In genomic region chr6:30174461-30175224, GRCm38 (mm10) we compare ENCODE assay signal across 8 mouse cellular contexts.
DNase-seq lines count a peak whose midpoint lies in the region; ATAC-seq and TF ChIP-seq lines count a peak whose summit lies in the region.

No protein-coding gene starts in this region.

- TF ChIP-seq EP300 in MEL (IDR thresholded peaks at IDR 0.05; ENCODE audit: low read depth in 1 of 2, low read length in 2 of 2) = no peak

- H3K27me3 ChIP-seq in heart, embryonic 16.5 days (ENCODE audit: control insufficient read depth, insufficient read depth, low read length) = peaks cover 95% of the 10 kb centered on the region
- no peaks in the 10 kb centered on the region for H3K27me3 ChIP-seq in MEL (ENCODE audit: control insufficient read depth in 1 of 2, insufficient read depth in 2 of 2, low read length in 2 of 2)
- H3K27me3 ChIP-seq in forebrain, postnatal 0 days (ENCODE audit: insufficient read depth, low read length) = peaks cover 79% of the 10 kb centered on the region
- peaks cover 100% of the 10 kb centered on the region for H3K27me3 ChIP-seq in midbrain, embryonic 10.5 days (ENCODE audit: low read depth, poor library complexity, severe bottlenecking)

- TF ChIP-seq RAD21 in MEL (IDR thresholded peaks at IDR 0.05; ENCODE audit: low read depth, low read length) = no peak

- peaks cover 34% of the 10 kb centered on the region for H3K4me1 ChIP-seq in heart, embryonic 16.5 days (ENCODE audit: control insufficient read depth, insufficient read depth, low read length)
- H3K4me1 ChIP-seq in MEL (ENCODE audit: control insufficient read depth in 1 of 2, insufficient read depth in 2 of 2, low read length in 2 of 2) = peaks cover 0 to 6% of the 10 kb centered on the region in 2 experiments; a peak in 2 of 4 replicates
- no peaks in the 10 kb centered on the region for H3K4me1 ChIP-seq in forebrain, postnatal 0 days (ENCODE audit: insufficient read depth)
- peaks cover 65% of the 10 kb centered on the region for H3K4me1 ChIP-seq in midbrain, embryonic 10.5 days

- TF ChIP-seq POLR2A in MEL (IDR thresholded peaks at IDR 0.05; ENCODE audit: control insufficient read depth in 1 of 2, insufficient read depth in 1 of 2, low read depth in 1 of 2, low read length in 2 of 2, poor library complexity in 1 of 2) = no peak; a peak in 1 of 4 replicates

- intact Hi-C loops in heart, postnatal 10 days (cut with DNase I) = no loop called here

- no peaks in the 10 kb centered on the region; the same call in 1 of the 2 replicates for H3K79me2 ChIP-seq in MEL (ENCODE audit: control insufficient read depth, insufficient read depth, low read length, poor library complexity)

- under 1% methylated on average over 32 of the region's 33 CpGs for whole genome bisulfite sequencing in heart, embryonic 16.5 days
- WGBS in forebrain, postnatal 0 days = 2% methylated on average over 32 of the region's 33 CpGs
- WGBS in midbrain, embryonic 10.5 days = under 1% methylated on average over 33 of the region's 33 CpGs

- ATAC-seq in heart, embryonic 16.5 days (replicated peaks; ENCODE audit: extremely low read depth, insufficient read depth, low FRiP score) = no peak
- no peak for ATAC-seq in forebrain, postnatal 0 days
- no peak for ATAC-seq in inflammation-experienced regulatory T-cells, adult 6 months
- no peak for ATAC-seq in megakaryocyte-erythroid progenitor cell, adult 5-6 weeks (replicated peaks; ENCODE audit: low FRiP score, low TSS enrichment, poor library complexity, severe bottlenecking)

- H3K27ac ChIP-seq in heart, embryonic 16.5 days (ENCODE audit: low read length) = no peak overlapping the region
- no peak overlapping the region for H3K27ac ChIP-seq in MEL (ENCODE audit: control insufficient read depth, low read depth, low read length)
- H3K27ac ChIP-seq in forebrain, postnatal 0 days (ENCODE audit: low read depth, low read length) = no peak overlapping the region
- peak overlapping the region; percentile 64; the same call in 1 of the 2 replicates for H3K27ac ChIP-seq in midbrain, embryonic 10.5 days (replicated peaks)

- no peak overlapping the region for H3K9ac ChIP-seq in heart, embryonic 16.5 days (ENCODE audit: low read length)
- H3K9ac ChIP-seq in MEL (ENCODE audit: control insufficient read depth, low read depth, low read length, poor library complexity, severe bottlenecking) = peak overlapping the region; percentile 49
- H3K9ac ChIP-seq in forebrain, postnatal 0 days = no peak overlapping the region

- no peak for TF ChIP-seq CTCF in MEL (IDR thresholded peaks at IDR 0.05 in 2 of 3, conservative IDR thresholded peaks at IDR 0.05 in 1 of 3; ENCODE audit: control insufficient read depth in 1 of 3, insufficient read depth in 1 of 3, low read depth in 2 of 3, low read length in 3 of 3, poor library complexity in 1 of 3, severe bottlenecking in 1 of 3)
- no peak for TF ChIP-seq CTCF in forebrain, postnatal 0 days (IDR thresholded peaks at IDR 0.05; ENCODE audit: low read depth)

- peak overlapping the region; percentile 49 for H3K4me3 ChIP-seq in heart, embryonic 16.5 days (ENCODE audit: low read length)
- peak overlapping the region; percentile 61 to 96 for H3K4me3 ChIP-seq in MEL (ENCODE audit: control insufficient read depth in 1 of 2, insufficient read depth in 1 of 2, low read depth in 2 of 2, low read length in 2 of 2)
- peak overlapping the region; percentile 20 for H3K4me3 ChIP-seq in forebrain, postnatal 0 days (ENCODE audit: low read depth, low read length)
- peak overlapping the region; percentile 45 for H3K4me3 ChIP-seq in midbrain, embryonic 10.5 days

- peak overlapping the region; percentile 58 for H3K4me2 ChIP-seq in heart, embryonic 16.5 days (ENCODE audit: low read depth, low read length)
- H3K4me2 ChIP-seq in forebrain, postnatal 0 days (ENCODE audit: low read depth) = peak overlapping the region; percentile 30; the same call in 1 of the 2 replicates

- no peaks in the 10 kb centered on the region for H3K9me3 ChIP-seq in heart, embryonic 16.5 days (replicated peaks; ENCODE audit: control insufficient read depth, low read length)
- no peaks in the 10 kb centered on the region for H3K9me3 ChIP-seq in MEL (replicated peaks; ENCODE audit: insufficient read depth, low read length)
- H3K9me3 ChIP-seq in forebrain, postnatal 0 days (ENCODE audit: low read length) = peaks cover 5% of the 10 kb centered on the region; the same call in 1 of the 2 replicates
- no peaks in the 10 kb centered on the region for H3K9me3 ChIP-seq in midbrain, embryonic 10.5 days (replicated peaks)

- no peak for DNase-seq in heart, postnatal 10 days
- no peak for DNase-seq in MEL (ENCODE audit: low read depth, low spot score)
- DNase-seq in forebrain, postnatal 0 days = peak; percentile 10
- peak; percentile 61 for DNase-seq in midbrain, embryonic 10.5 days (ENCODE audit: low spot score)
- peak; percentile 16 to 32 for DNase-seq in thymus, postnatal 36 days

- no peaks in the 10 kb centered on the region for H3K36me3 ChIP-seq in heart, embryonic 16.5 days (ENCODE audit: control insufficient read depth, insufficient read depth)
- no peaks in the 10 kb centered on the region for H3K36me3 ChIP-seq in MEL (ENCODE audit: control insufficient read depth in 1 of 2, insufficient read depth in 2 of 2, low read length in 2 of 2)
- no peaks in the 10 kb centered on the region for H3K36me3 ChIP-seq in forebrain, postnatal 0 days (ENCODE audit: insufficient read depth)
- no peaks in the 10 kb centered on the region for H3K36me3 ChIP-seq in midbrain, embryonic 10.5 days

TF ChIP-seq in MEL, 35 proteins besides CTCF, POLR2A, EP300 and RAD21:
- no peak for TF ChIP-seq ETS1 (IDR thresholded peaks at IDR 0.05; ENCODE audit: low read depth, low read length)
- no peak for TF ChIP-seq MXI1 (IDR thresholded peaks at IDR 0.05; ENCODE audit: low read depth, low read length)
- no peak for TF ChIP-seq CHD2 (IDR thresholded peaks at IDR 0.05; ENCODE audit: low read length)
- no peak for TF ChIP-seq NELFE (IDR thresholded peaks at IDR 0.05; ENCODE audit: low read depth, low read length)
- no peak for TF ChIP-seq NRF1 (IDR thresholded peaks at IDR 0.05; ENCODE audit: insufficient read depth, low read depth, low read length, poor library complexity, severe bottlenecking)
- TF ChIP-seq ZMIZ1 (IDR thresholded peaks at IDR 0.05; ENCODE audit: low read depth, low read length) = no peak
- TF ChIP-seq POLR2AphosphoS5 (IDR thresholded peaks at IDR 0.05; ENCODE audit: borderline replicate concordance, low read depth, low read length) = no peak

Comparison
In these comparisons a context has a peak if more than half of its experiments do, and no peak if none do; other contexts are left out.
1. H3K4me3 ChIP-seq: peak in every context shown above with its lines; median percentile 78 in MEL; 49 in heart, embryonic 16.5 days; 45 in midbrain, embryonic 10.5 days; 20 in forebrain, postnatal 0 days.
2. DNase-seq: peak in forebrain, postnatal 0 days (single experiment), midbrain, embryonic 10.5 days (single experiment) and thymus, postnatal 36 days (2 of 2); none in heart, postnatal 10 days (0 of 2) and MEL (single experiment).